Mouse (Mus musculus): ENCODE results near the gene Zfp286. TPM values are rescaled to one million over a fixed set of nuclear protein-coding genes. Genes with fewer than 3 reads are reported as not detected.

Gene Zfp286
- total and polyA plus RNA-seq, 3 experiments: 0.21 to 3.5 (median 1.5) TPM

Other genes with a start within 250 kb of the Zfp286 start
- 1,000 to 10,000 TPM; 1,385 to 1,758 TPM for gene Ubb, start 238.3 kb downstream of the Zfp286 start, total RNA-seq (2021)
- gene Ubb, start 238.3 kb downstream of the Zfp286 start, polyA plus RNA-seq (2012; rRNA removed): 1,114 and 1,206 TPM in 2 replicates
- 1 to 10 TPM; 2.7 to 4.2 TPM for gene Trpv2, start 215.0 kb downstream of the Zfp286 start, total RNA-seq (2021)
- gene Trpv2, start 215.0 kb downstream of the Zfp286 start, polyA plus RNA-seq (2012; rRNA removed): 2.7 and 3.9 TPM in 2 replicates
- gene Lrrc75a, start 140.9 kb downstream of the Zfp286 start, total RNA-seq (2021): 10 to 100 TPM; 17.5 to 40.5 TPM
- 46.9 and 73.5 TPM in 2 replicates for gene Lrrc75a, start 140.9 kb downstream of the Zfp286 start, polyA plus RNA-seq (2012; rRNA removed)
- gene Mmgt2, start 140.8 kb downstream of the Zfp286 start, total RNA-seq (2021): 10 to 100 TPM; 34.5 to 47.3 TPM
- gene Mmgt2, start 140.8 kb downstream of the Zfp286 start, polyA plus RNA-seq (2012; rRNA removed): 87.2 and 88.1 TPM in 2 replicates
- 1 to 10 TPM; 2.9 to 5.0 TPM for gene Zfp287, start 57.6 kb downstream of the Zfp286 start, total RNA-seq (2021)
- gene Zfp287, start 57.6 kb downstream of the Zfp286 start, polyA plus RNA-seq (2012; rRNA removed): 0.89 and 1.3 TPM in 2 replicates
- gene Gm10428, start 36.4 kb downstream of the Zfp286 start, total RNA-seq (2021): not detected
- not detected in 2 replicates for gene Gm10428, start 36.4 kb downstream of the Zfp286 start, polyA plus RNA-seq (2012; rRNA removed)
- gene Trim16, start 30.8 kb upstream of the Zfp286 start, total RNA-seq (2021): 1 to 10 TPM; 5.7 to 9.6 TPM
- gene Trim16, start 30.8 kb upstream of the Zfp286 start, polyA plus RNA-seq (2012; rRNA removed): 1.7 and 2.2 TPM in 2 replicates
- gene Fbxw10, start 57.6 kb upstream of the Zfp286 start, total RNA-seq (2021): under 1 TPM; 0.89 to 0.97 TPM
- gene Fbxw10, start 57.6 kb upstream of the Zfp286 start, polyA plus RNA-seq (2012; rRNA removed): 0.41 TPM in 1 of 2 replicates, not detected in the other
- 10 to 100 TPM; 31.7 to 54.6 TPM for gene Tvp23b, start 90.0 kb upstream of the Zfp286 start, total RNA-seq (2021)
- 3.6 and 4.6 TPM in 2 replicates for gene Tvp23b, start 90.0 kb upstream of the Zfp286 start, polyA plus RNA-seq (2012; rRNA removed)
- not detected for gene Cdrt4, start 161.7 kb upstream of the Zfp286 start, total RNA-seq (2021)
- gene Cdrt4, start 161.7 kb upstream of the Zfp286 start, polyA plus RNA-seq (2012; rRNA removed): 0.16 TPM in 1 of 2 replicates, not detected in the other

Data from adrenal gland, adult 2 months (tissue).